Mouse (Mus musculus): ENCODE results near the gene Hspbp1.

- TF ChIP-seq CTCF (IDR thresholded peaks at IDR 0.05; ENCODE audit: low read depth, low read length) = no peak
- TF ChIP-seq POLR2A (IDR thresholded peaks at IDR 0.05; ENCODE audit: borderline replicate concordance, low read depth, low read length) = no peak
These were observed 18.3 kb upstream of the Hspbp1 start for GRCm38 (mm10) chr7:4703195-4703594.
